Mouse (Mus musculus): ENCODE measurements at regions not wholly inside any gene's neighbourhood (a gene's known extent, or its start where the extent isn't known, plus 50 kb on each side); places are given as distances from the start of the nearest gene placed in this dataset.

GRCm38 (mm10) chr8:90192856-90193255 is 155.3 kb downstream of the Tox3 start:
- WGBS, result 32% methylated on average over 2 of the region's 2 CpGs
- H3K4me3 ChIP-seq, result no peak overlapping the region
- peaks cover 4% of the 10 kb centered on the region; the same call in 1 of the 2 replicates for H3K9me3 ChIP-seq (replicated peaks)
- no peaks in the 10 kb centered on the region for H3K27me3 ChIP-seq (replicated peaks)
- no peak overlapping the region for H3K9ac ChIP-seq
- no peak for ATAC-seq (ENCODE audit: insufficient number of reproducible peaks, low FRiP score)
- no peaks in the 10 kb centered on the region for H3K36me3 ChIP-seq
- H3K4me2 ChIP-seq, result no peak overlapping the region
- H3K27ac ChIP-seq (ENCODE audit: poor library complexity, severe bottlenecking), result no peak overlapping the region
- H3K4me1 ChIP-seq (replicated peaks), result no peaks in the 10 kb centered on the region

GRCm38 (mm10) chr8:90182807-90183206 is 165.3 kb downstream of the Tox3 start:
- Histone ChIP-seq H3K27me3 (replicated peaks) (no peaks in the 10 kb centered on the region), H3K4me1 (replicated peaks) (no peaks in the 10 kb centered on the region), H3K4me3 (no peak overlapping the region), H3K36me3 (no peaks in the 10 kb centered on the region), H3K4me2 (no peak overlapping the region), H3K9ac (no peak overlapping the region), H3K9me3 (replicated peaks) (no peaks in the 10 kb centered on the region), H3K27ac (ENCODE audit: poor library complexity, severe bottlenecking) (no peak overlapping the region)
- 46% methylated on average over 6 of the region's 6 CpGs for WGBS
- ATAC-seq (ENCODE audit: insufficient number of reproducible peaks, low FRiP score), result no peak

- Histone ChIP-seq H3K27ac (ENCODE audit: poor library complexity, severe bottlenecking) (no peak overlapping the region), H3K36me3 (no peaks in the 10 kb centered on the region), H3K9ac (no peak overlapping the region), H3K4me1 (replicated peaks) (no peaks in the 10 kb centered on the region), H3K9me3 (replicated peaks) (no peaks in the 10 kb centered on the region), H3K27me3 (replicated peaks) (no peaks in the 10 kb centered on the region), H3K4me3 (no peak overlapping the region), H3K4me2 (no peak overlapping the region)
- WGBS, result 63% methylated on average over 7 of the region's 7 CpGs
- ATAC-seq (ENCODE audit: insufficient number of reproducible peaks, low FRiP score), result no peak
Observed at GRCm38 (mm10) chr8:90176771-90177170, 171.4 kb downstream of the Tox3 start.

- ATAC-seq (ENCODE audit: insufficient number of reproducible peaks, low FRiP score), result no peak
- Histone ChIP-seq H3K27ac (ENCODE audit: poor library complexity, severe bottlenecking) (no peak overlapping the region), H3K36me3 (no peaks in the 10 kb centered on the region), H3K9ac (no peak overlapping the region), H3K9me3 (replicated peaks) (no peaks in the 10 kb centered on the region), H3K27me3 (replicated peaks) (no peaks in the 10 kb centered on the region), H3K4me1 (replicated peaks) (no peaks in the 10 kb centered on the region), H3K4me2 (no peak overlapping the region), H3K4me3 (no peak overlapping the region)
- 43% methylated on average over 9 of the region's 9 CpGs for WGBS
Observed at GRCm38 (mm10) chr8:90176335-90176734, 171.8 kb downstream of the Tox3 start.

- H3K36me3 ChIP-seq, result no peaks in the 10 kb centered on the region
- H3K27ac ChIP-seq (ENCODE audit: poor library complexity, severe bottlenecking), result peak overlapping the region; percentile 71; the same call in 1 of the 2 replicates
- no peaks in the 10 kb centered on the region for H3K4me1 ChIP-seq (replicated peaks)
- H3K9me3 ChIP-seq (replicated peaks), result no peaks in the 10 kb centered on the region
- H3K9ac ChIP-seq, result no peak overlapping the region
- peak; percentile 68; the same call in 1 of the 2 replicates for ATAC-seq (ENCODE audit: insufficient number of reproducible peaks, low FRiP score)
- no peak overlapping the region for H3K4me3 ChIP-seq
- H3K27me3 ChIP-seq (replicated peaks), result no peaks in the 10 kb centered on the region
- WGBS, result 55% methylated on average over 2 of the region's 2 CpGs
- no peak overlapping the region for H3K4me2 ChIP-seq
Observed at GRCm38 (mm10) chr8:90166639-90167038, 181.5 kb downstream of the Tox3 start.

- H3K9ac ChIP-seq, result no peak overlapping the region
- no peaks in the 10 kb centered on the region for H3K27me3 ChIP-seq (replicated peaks)
- H3K4me3 ChIP-seq, result no peak overlapping the region
- no peak for ATAC-seq (ENCODE audit: insufficient number of reproducible peaks, low FRiP score)
- no peaks in the 10 kb centered on the region for H3K36me3 ChIP-seq
- no peak overlapping the region for H3K27ac ChIP-seq (ENCODE audit: poor library complexity, severe bottlenecking)
- no peak overlapping the region for H3K4me2 ChIP-seq
- H3K9me3 ChIP-seq (replicated peaks), result no peaks in the 10 kb centered on the region
- H3K4me1 ChIP-seq (replicated peaks), result no peaks in the 10 kb centered on the region
- WGBS, result 84% methylated on average over 5 of the region's 5 CpGs
Observed at GRCm38 (mm10) chr8:90151477-90151876, 196.7 kb downstream of the Tox3 start.

GRCm38 (mm10) chr8:90149903-90150302 is 198.2 kb downstream of the Tox3 start:
- 71% methylated on average over 6 of the region's 6 CpGs for WGBS
- no peak for ATAC-seq (ENCODE audit: insufficient number of reproducible peaks, low FRiP score)

GRCm38 (mm10) chr8:90134626-90135025 is 213.5 kb downstream of the Tox3 start:
- H3K9ac ChIP-seq, result no peak overlapping the region
- no peak overlapping the region for H3K4me2 ChIP-seq
- WGBS, result 52% methylated on average over 5 of the region's 5 CpGs
- H3K4me1 ChIP-seq (replicated peaks), result peaks cover 5% of the 10 kb centered on the region
- H3K27ac ChIP-seq (ENCODE audit: poor library complexity, severe bottlenecking), result peak overlapping the region; percentile 67
- no peaks in the 10 kb centered on the region for H3K9me3 ChIP-seq (replicated peaks)
- no peaks in the 10 kb centered on the region for H3K27me3 ChIP-seq (replicated peaks)
- no peak for ATAC-seq (ENCODE audit: insufficient number of reproducible peaks, low FRiP score)
- H3K4me3 ChIP-seq, result no peak overlapping the region
- H3K36me3 ChIP-seq, result no peaks in the 10 kb centered on the region

More at GRCm38 (mm10) chr8:90149903-90150302, 198.2 kb downstream of the Tox3 start:
- Histone ChIP-seq H3K27me3 (replicated peaks) (no peaks in the 10 kb centered on the region), H3K9me3 (replicated peaks) (no peaks in the 10 kb centered on the region), H3K9ac (no peak overlapping the region), H3K36me3 (no peaks in the 10 kb centered on the region), H3K4me3 (no peak overlapping the region), H3K27ac (ENCODE audit: poor library complexity, severe bottlenecking) (no peak overlapping the region), H3K4me2 (no peak overlapping the region), H3K4me1 (replicated peaks) (no peaks in the 10 kb centered on the region)

- no peak overlapping the region for H3K27ac ChIP-seq (ENCODE audit: poor library complexity, severe bottlenecking)
- no peak for ATAC-seq (ENCODE audit: insufficient number of reproducible peaks, low FRiP score)
- H3K4me2 ChIP-seq, result no peak overlapping the region
- no peaks in the 10 kb centered on the region for H3K36me3 ChIP-seq
- peaks cover 5% of the 10 kb centered on the region for H3K4me1 ChIP-seq (replicated peaks)
- 83% methylated on average over 5 of the region's 5 CpGs for WGBS
- no peaks in the 10 kb centered on the region for H3K9me3 ChIP-seq (replicated peaks)
- H3K4me3 ChIP-seq, result no peak overlapping the region
- H3K9ac ChIP-seq, result no peak overlapping the region
- no peaks in the 10 kb centered on the region for H3K27me3 ChIP-seq (replicated peaks)
Observed at GRCm38 (mm10) chr8:90130704-90131267, 217.4 kb downstream of the Tox3 start.

- Histone ChIP-seq H3K4me1 (replicated peaks) (peaks cover 8% of the 10 kb centered on the region; the same call in 1 of the 2 replicates), H3K9ac (no peak overlapping the region), H3K27me3 (replicated peaks) (no peaks in the 10 kb centered on the region), H3K36me3 (no peaks in the 10 kb centered on the region), H3K27ac (ENCODE audit: poor library complexity, severe bottlenecking) (no peak overlapping the region), H3K9me3 (replicated peaks) (no peaks in the 10 kb centered on the region), H3K4me3 (no peak overlapping the region), H3K4me2 (no peak overlapping the region)
- 87% methylated on average over 1 of the region's 1 CpGs for WGBS
- no peak for ATAC-seq (ENCODE audit: insufficient number of reproducible peaks, low FRiP score)
Observed at GRCm38 (mm10) chr8:90125426-90125825, 222.7 kb downstream of the Tox3 start.

GRCm38 (mm10) chr8:90123101-90123500 is 225.0 kb downstream of the Tox3 start:
- no peak overlapping the region for H3K9ac ChIP-seq
- H3K36me3 ChIP-seq, result no peaks in the 10 kb centered on the region
- no peak overlapping the region for H3K4me2 ChIP-seq
- H3K4me1 ChIP-seq (replicated peaks), result peaks cover 8% of the 10 kb centered on the region; the same call in 1 of the 2 replicates
- H3K9me3 ChIP-seq (replicated peaks), result no peaks in the 10 kb centered on the region
- no peak overlapping the region for H3K27ac ChIP-seq (ENCODE audit: poor library complexity, severe bottlenecking)
- H3K27me3 ChIP-seq (replicated peaks), result no peaks in the 10 kb centered on the region
- ATAC-seq (ENCODE audit: insufficient number of reproducible peaks, low FRiP score), result no peak
- H3K4me3 ChIP-seq, result no peak overlapping the region

- H3K9ac ChIP-seq, result no peak overlapping the region
- H3K36me3 ChIP-seq, result no peaks in the 10 kb centered on the region
- no peaks in the 10 kb centered on the region for H3K9me3 ChIP-seq (replicated peaks)
- H3K4me3 ChIP-seq, result no peak overlapping the region
- no peak overlapping the region for H3K27ac ChIP-seq (ENCODE audit: poor library complexity, severe bottlenecking)
- no peak overlapping the region for H3K4me2 ChIP-seq
- 76% methylated on average over 3 of the region's 3 CpGs for WGBS
- peaks cover 8% of the 10 kb centered on the region; the same call in 1 of the 2 replicates for H3K4me1 ChIP-seq (replicated peaks)
- no peak for ATAC-seq (ENCODE audit: insufficient number of reproducible peaks, low FRiP score)
- no peaks in the 10 kb centered on the region for H3K27me3 ChIP-seq (replicated peaks)
Observed at GRCm38 (mm10) chr8:90121935-90122334, 226.2 kb downstream of the Tox3 start.
